Mouse (Mus musculus): ENCODE measurements around the gene Gng10. TPM values are rescaled to one million over a fixed set of nuclear protein-coding genes. Genes with fewer than 3 reads are reported as not detected.

Gng10 gene
- total RNA-seq, 4 experiments from 2014 or later: 22.4 to 39.2 (median 34.3) TPM

- no peak for DNase-seq
Measured at GRCm38 (mm10) chr4:59016922-59017321, 18.0 kb upstream of the Gng10 start.

DNA sequence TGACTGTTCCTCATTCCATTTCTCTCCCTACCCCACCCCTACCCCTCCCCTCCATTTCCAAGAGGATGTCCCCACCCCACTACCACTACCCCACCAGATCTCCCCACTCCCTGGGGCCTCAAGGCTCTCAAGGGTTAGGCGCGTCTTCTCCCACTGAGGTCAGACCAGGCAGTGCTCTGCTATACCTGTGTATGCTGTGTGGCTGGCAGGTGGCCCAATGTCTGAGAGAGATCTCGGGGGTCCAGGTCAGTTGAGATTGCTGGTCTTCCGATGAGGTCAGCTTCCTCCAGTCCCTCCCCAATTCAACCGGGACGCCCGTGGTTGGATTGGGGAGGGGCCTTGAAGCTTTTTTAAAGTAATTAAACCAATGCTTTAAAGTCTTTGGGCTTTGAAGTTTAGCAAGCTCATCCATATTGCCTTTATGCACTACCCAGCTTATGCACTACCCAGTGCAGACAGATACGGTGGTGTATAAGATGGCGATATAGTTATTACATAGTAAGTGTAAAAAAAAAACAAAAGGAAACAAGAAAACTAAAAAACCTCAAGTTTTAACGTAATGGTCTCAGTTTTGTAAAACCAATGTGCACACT lies 467 bp upstream of the Gng10 start:
- DNase-seq: no peak

GRCm38 (mm10) chr4:59035786-59036350 lies 980 bp downstream of the Gng10 start:
- DNase-seq: no peak

DNA sequence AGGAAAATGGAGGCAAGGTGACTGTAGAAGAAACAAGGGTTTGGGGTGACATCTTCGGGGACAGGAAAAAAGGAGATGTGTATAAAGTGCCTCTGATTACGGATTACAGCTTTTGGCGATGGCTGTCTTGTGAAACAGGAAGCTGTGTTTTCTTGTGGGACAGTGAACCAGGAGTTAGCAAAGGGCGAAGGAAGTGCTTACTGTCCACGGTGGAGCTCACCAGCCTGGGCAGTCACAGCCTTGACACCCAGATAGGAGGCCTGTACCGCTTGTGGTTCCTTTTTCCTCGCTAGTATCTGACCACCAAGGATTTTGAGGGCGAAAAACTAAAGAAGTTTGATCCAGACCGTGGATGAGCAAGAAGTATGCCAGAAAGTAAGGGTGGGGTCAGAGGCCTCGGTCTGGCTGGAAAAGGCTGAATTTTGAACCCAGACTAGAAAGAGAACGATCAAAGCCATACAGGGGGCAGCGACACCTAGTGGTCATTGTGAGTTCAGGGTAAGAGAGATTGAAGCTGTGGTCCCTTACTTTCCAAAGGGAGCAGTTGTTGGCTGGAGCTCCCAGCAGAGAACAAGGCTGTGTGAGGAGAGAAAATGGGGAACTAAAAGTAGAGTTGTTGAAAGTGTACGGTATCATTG lies 1.7 kb downstream of the Gng10 start:
- peak; percentile 37 for DNase-seq

GRCm38 (mm10) chr4:59037525-59037924 lies 2.6 kb downstream of the Gng10 start:
- DNase-seq: no peak

- no peak for DNase-seq
Measured at GRCm38 (mm10) chr4:59040397-59041287, 5.8 kb downstream of the Gng10 start.

DNA sequence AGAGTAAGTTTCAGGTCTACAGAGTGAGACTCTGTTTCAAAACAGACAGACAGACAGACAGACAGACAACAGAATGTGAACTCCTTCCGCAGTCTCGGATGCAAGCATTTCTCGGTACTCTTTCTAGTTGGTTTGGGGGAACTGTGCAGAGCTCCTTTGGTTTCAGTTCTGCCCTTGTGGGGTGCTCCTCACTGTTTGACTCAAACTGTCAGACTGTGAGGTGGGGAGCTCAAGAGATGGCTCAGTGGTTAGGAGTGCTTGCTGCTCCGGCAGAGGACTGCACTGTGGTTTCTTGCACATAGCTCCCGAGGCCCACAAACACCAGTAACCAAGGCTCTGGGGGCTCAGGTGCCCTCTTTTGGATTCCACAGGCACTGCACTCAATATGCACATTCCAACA lies 8.2 kb downstream of the Gng10 start:
- no peak for DNase-seq

GRCm38 (mm10) chr4:59043891-59044290 lies 9.0 kb downstream of the Gng10 start:
- no peak for DNase-seq

- DNase-seq: no peak
Measured at GRCm38 (mm10) chr4:59047222-59047621, 12.3 kb downstream of the Gng10 start.

- DNase-seq: no peak
Measured at GRCm38 (mm10) chr4:59051081-59051480, 16.2 kb downstream of the Gng10 start.

DNA sequence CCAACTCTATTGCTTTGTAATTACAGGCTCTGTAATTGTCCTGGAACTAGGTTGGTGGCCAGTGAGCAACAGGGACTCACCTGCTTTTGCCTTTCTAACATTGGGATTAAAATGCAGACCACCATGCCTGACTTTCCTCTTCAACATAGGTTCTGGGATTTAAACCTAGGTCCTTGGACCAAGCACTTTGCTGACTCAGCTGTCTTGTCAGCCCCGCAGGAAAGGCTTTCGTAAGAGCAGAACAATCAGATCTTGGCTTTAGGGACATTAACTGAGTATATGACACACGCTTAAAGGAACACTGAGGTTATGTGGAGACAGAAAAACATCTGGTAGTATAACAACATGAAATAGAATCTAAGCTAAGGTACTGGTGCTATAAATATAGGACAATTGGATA lies 23.0 kb downstream of the Gng10 start:
- no peak for DNase-seq

DNA sequence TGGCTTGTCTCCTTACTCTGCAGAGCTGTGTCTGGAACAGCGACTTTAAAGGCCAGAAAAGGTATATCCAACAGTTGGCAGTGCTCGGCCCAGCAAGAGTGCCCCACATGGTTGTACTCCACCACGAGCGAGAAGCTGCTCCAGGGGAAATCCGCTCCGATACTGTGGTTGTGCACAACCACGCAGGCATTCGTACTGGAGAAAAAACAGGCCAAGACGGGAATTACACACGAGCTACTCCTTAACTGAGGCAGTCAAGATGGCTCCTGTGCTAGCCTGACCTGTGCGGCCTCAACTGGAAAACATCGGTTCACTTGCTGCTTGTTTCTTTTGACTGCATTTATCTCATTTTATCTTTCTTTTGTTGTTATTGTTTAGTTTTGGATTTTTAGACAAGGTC lies 27.6 kb downstream of the Gng10 start:
- DNase-seq: no peak

DNA sequence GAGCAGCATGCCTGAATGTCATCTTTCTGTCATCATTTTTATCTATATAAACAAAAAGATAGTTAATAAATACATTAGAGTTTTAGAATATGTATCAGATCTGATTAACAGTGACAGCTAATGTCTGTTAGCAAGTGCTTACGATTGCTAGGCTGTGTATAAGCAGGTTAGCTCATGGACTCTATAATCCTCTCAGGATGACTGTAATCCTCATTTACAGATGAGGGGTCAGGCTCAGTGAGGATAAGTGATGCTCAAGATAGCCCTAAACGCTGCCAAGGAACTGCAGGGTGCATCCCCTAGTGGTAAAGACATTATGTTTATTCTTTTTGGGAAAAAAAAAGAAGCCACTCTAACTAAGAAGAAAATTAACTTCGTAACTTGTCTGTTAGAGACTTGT lies 34.4 kb downstream of the Gng10 start:
- DNase-seq: no peak

- no peak for DNase-seq
Measured at GRCm38 (mm10) chr4:59083430-59083829, 48.5 kb downstream of the Gng10 start.

DNA sequence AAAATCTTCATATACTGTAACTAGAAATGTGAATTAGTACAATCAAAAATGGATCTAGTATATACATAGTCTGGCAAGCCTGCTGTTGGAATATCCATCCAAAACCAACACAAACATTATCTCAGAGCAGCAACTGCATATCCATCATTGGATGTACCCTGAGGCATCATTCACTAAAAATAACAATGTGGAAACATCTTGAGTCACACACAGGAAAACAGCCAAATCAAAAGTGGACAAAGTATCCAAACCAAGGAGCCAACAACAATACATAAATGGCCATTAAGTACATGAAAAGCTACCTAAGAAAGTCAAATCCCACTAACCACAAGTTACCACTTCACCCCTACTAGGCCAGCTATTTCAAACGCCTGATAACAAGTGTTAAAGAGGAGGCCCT lies 54.5 kb downstream of the Gng10 start:
- no peak for DNase-seq

Other genes with a start within 250 kb of the Gng10 start
- gene Olfr267, start 247.4 kb upstream of the Gng10 start, total RNA-seq (2022): under 1 TPM in 3 of 4 experiments, not detected in 1; 0.23 to 0.77 (median 0.31) TPM
- gene Ecpas, start 122.3 kb upstream of the Gng10 start, total RNA-seq (2022): 100 to 1,000 TPM; 142 to 177 (median 168) TPM
- gene Zkscan16, start 91.5 kb upstream of the Gng10 start, total RNA-seq (2022): 10 to 100 TPM in 2 of 4 experiments, 1 to 10 TPM in 2; 4.3 to 11.6 (median 8.5) TPM
- 10 to 100 TPM; 18.0 to 54.4 (median 29.9) TPM for gene Ptgr1, start 48.0 kb upstream of the Gng10 start, total RNA-seq (2022)
- gene Dnajc25, start 40.0 kb upstream of the Gng10 start, total RNA-seq (2022): 10 to 100 TPM; 13.1 to 19.6 (median 15.3) TPM
- gene Gm20503, start 31.9 kb upstream of the Gng10 start, total RNA-seq (2022): 1 to 10 TPM in 3 of 4 experiments, not detected in 1; 2.7 to 8.3 (median 6.3) TPM
- gene AI481877, start 103.9 kb downstream of the Gng10 start, total RNA-seq (2022): under 1 TPM in 2 of 4 experiments, not detected in 2; 0.25 to 0.27 TPM
- 10 to 100 TPM; 34.6 to 58.9 (median 48.2) TPM for gene Ugcg, start 154.2 kb downstream of the Gng10 start, total RNA-seq (2022)